Mouse (Mus musculus) testis, adult 2 months (tissue): Measurements from ENCODE around the gene Supt3.

Experiments used
- CTCF ChIP-seq: fragments of 200-500 bp; IDR thresholded peaks from 2 replicates; pipeline ENCODE4 v1.5.1; 2012; ENCODE audit warnings: low read depth, mild to moderate bottlenecking, inconsistent platforms, low read length, moderate library complexity; ENCODE audit not compliant: control insufficient read depth, insufficient read depth, insufficient replicate concordance
- POLR2A ChIP-seq: fragments of 200-500 bp; IDR thresholded peaks from 2 replicates; pipeline ENCODE4 v1.6.1; 2012; ENCODE audit warnings: low read depth, mild to moderate bottlenecking, inconsistent platforms, low read length, moderate library complexity; ENCODE audit not compliant: control insufficient read depth

- TF ChIP-seq CTCF (no peak), POLR2A (no peak)
Observed at GRCm38 (mm10) chr17:45029106-45029505, 252.2 kb downstream of the Supt3 start.
